Comparison of ENCODE assay signal across 8 mouse cellular contexts in genomic region chr7:28865481-28866300, GRCm38 (mm10). TPM values are rescaled to one million over a fixed set of nuclear protein-coding genes. Genes with fewer than 3 reads are reported as not detected.
DNase-seq lines count a peak whose midpoint lies in the region; ATAC-seq and TF ChIP-seq lines count a peak whose summit lies in the region.

No protein-coding gene starts in this region.

- H3ac ChIP-seq in myocyte (ENCODE audit: control insufficient read depth, insufficient read length) = no peak overlapping the region

- ATAC-seq in forebrain, embryonic 11.5 days (replicated peaks; ENCODE audit: low FRiP score) = peak; percentile 15; the same call in 1 of the 2 replicates
- ATAC-seq in heart, embryonic 15.5 days (replicated peaks; ENCODE audit: insufficient number of reproducible peaks, insufficient read depth, low FRiP score, low read depth) = peak; percentile 51
- ATAC-seq in liver, embryonic 12.5 days = peak; percentile 82
- peak; percentile 69; the same call in 1 of the 2 replicates for ATAC-seq in stomach, embryonic 15.5 days (ENCODE audit: insufficient read depth, low FRiP score, low read depth)

- H3K27me3 ChIP-seq in forebrain, embryonic 11.5 days (ENCODE audit: control insufficient read depth, insufficient read depth, low read length) = no peaks in the 10 kb centered on the region
- H3K27me3 ChIP-seq in heart, embryonic 15.5 days = no peaks in the 10 kb centered on the region
- H3K27me3 ChIP-seq in liver, embryonic 12.5 days (replicated peaks) = 0 out of 2 replicates have a peak, but pooled peaks cover 2% of the 10 kb centered on the region
- H3K27me3 ChIP-seq in myocyte (ENCODE audit: control insufficient read depth, insufficient read depth, insufficient read length) = no peaks in the 10 kb centered on the region
- H3K27me3 ChIP-seq in stomach, embryonic 15.5 days (replicated peaks) = no peaks in the 10 kb centered on the region

- no peaks in the 10 kb centered on the region for H3K79me2 ChIP-seq in myocyte (ENCODE audit: control insufficient read depth, insufficient read depth)

- peak; percentile 63 for TF ChIP-seq POLR2A in myocyte (IDR thresholded peaks at IDR 0.05; ENCODE audit: insufficient read length, low read depth)

- H3K9me3 ChIP-seq in forebrain, embryonic 11.5 days (ENCODE audit: control insufficient read depth, low read length) = no peaks in the 10 kb centered on the region
- no peaks in the 10 kb centered on the region for H3K9me3 ChIP-seq in heart, embryonic 15.5 days (replicated peaks)
- H3K9me3 ChIP-seq in liver, embryonic 12.5 days (replicated peaks) = peaks cover 5% of the 10 kb centered on the region; the same call in 1 of the 2 replicates
- H3K9me3 ChIP-seq in stomach, embryonic 15.5 days = no peaks in the 10 kb centered on the region

- no peak overlapping the region for H3K9ac ChIP-seq in forebrain, embryonic 11.5 days (ENCODE audit: low read length)
- no peak overlapping the region for H3K9ac ChIP-seq in heart, embryonic 15.5 days
- H3K9ac ChIP-seq in liver, embryonic 12.5 days = peak overlapping the region; percentile 50
- no peak overlapping the region for H3K9ac ChIP-seq in stomach, embryonic 15.5 days

- H3K4me3 ChIP-seq in forebrain, embryonic 11.5 days (ENCODE audit: low read depth, low read length) = no peak overlapping the region
- H3K4me3 ChIP-seq in heart, embryonic 15.5 days = peak overlapping the region; percentile 29
- H3K4me3 ChIP-seq in liver, embryonic 12.5 days = peak overlapping the region; percentile 31
- H3K4me3 ChIP-seq in myocyte = peak overlapping the region; percentile 2
- H3K4me3 ChIP-seq in stomach, embryonic 15.5 days (replicated peaks) = peak overlapping the region; percentile 23

- H3K36me3 ChIP-seq in forebrain, embryonic 11.5 days (ENCODE audit: control insufficient read depth, insufficient read depth, low read length) = no peaks in the 10 kb centered on the region
- H3K36me3 ChIP-seq in heart, embryonic 15.5 days = no peaks in the 10 kb centered on the region
- H3K36me3 ChIP-seq in liver, embryonic 12.5 days = no peaks in the 10 kb centered on the region
- no peaks in the 10 kb centered on the region for H3K36me3 ChIP-seq in myocyte (ENCODE audit: control insufficient read depth, insufficient read depth)
- no peaks in the 10 kb centered on the region for H3K36me3 ChIP-seq in stomach, embryonic 15.5 days

- DNase-seq in urinary bladder, adult 18-20 months (ENCODE audit: low spot score in 2 of 2) = peak; percentile 68 to 78
- no peak for DNase-seq in urinary bladder, postnatal 10 days (ENCODE audit: low spot score)
- peak; percentile 84 for DNase-seq in forebrain, embryonic 11.5 days (ENCODE audit: low spot score)
- DNase-seq in kidney, postnatal 14 days = peak; percentile 85

- peak overlapping the region; percentile 34; the same call in 1 of the 2 replicates for H3K4me2 ChIP-seq in forebrain, embryonic 11.5 days (ENCODE audit: low read depth, low read length, severe bottlenecking)
- peak overlapping the region; percentile 58 for H3K4me2 ChIP-seq in heart, embryonic 15.5 days
- H3K4me2 ChIP-seq in liver, embryonic 12.5 days = peak overlapping the region; percentile 67
- H3K4me2 ChIP-seq in myocyte (ENCODE audit: low read depth) = peak overlapping the region; percentile 78
- H3K4me2 ChIP-seq in stomach, embryonic 15.5 days = peak overlapping the region; percentile 50

- H3K4me1 ChIP-seq in forebrain, embryonic 11.5 days (replicated peaks; ENCODE audit: control insufficient read depth, insufficient read depth, low read length) = peaks cover 5% of the 10 kb centered on the region
- peaks cover 30% of the 10 kb centered on the region for H3K4me1 ChIP-seq in heart, embryonic 15.5 days (replicated peaks)
- peaks cover 39% of the 10 kb centered on the region for H3K4me1 ChIP-seq in liver, embryonic 12.5 days
- H3K4me1 ChIP-seq in stomach, embryonic 15.5 days = peaks cover 20% of the 10 kb centered on the region

- WGBS in forebrain, embryonic 11.5 days = 48% methylated on average over 33 of the region's 33 CpGs
- 37% methylated on average over 33 of the region's 33 CpGs for WGBS in heart, embryonic 15.5 days
- WGBS in liver, embryonic 12.5 days (ENCODE audit: insufficient replicate concordance) = 32% methylated on average over 33 of the region's 33 CpGs
- WGBS in stomach, embryonic 15.5 days = 35% methylated on average over 33 of the region's 33 CpGs

- H3K27ac ChIP-seq in forebrain, embryonic 11.5 days (ENCODE audit: low read depth, low read length) = no peak overlapping the region
- no peak overlapping the region for H3K27ac ChIP-seq in heart, embryonic 15.5 days
- H3K27ac ChIP-seq in liver, embryonic 12.5 days = peak overlapping the region; percentile 70
- H3K27ac ChIP-seq in stomach, embryonic 15.5 days = peak overlapping the region; percentile 8; the same call in 1 of the 2 replicates

TF ChIP-seq in myocyte, 11 proteins besides CTCF, POLR2A, EP300 and RAD21:
- TF ChIP-seq MYOD1 (IDR thresholded peaks at IDR 0.05; ENCODE audit: control insufficient read depth in 1 of 3, insufficient read length in 2 of 3, low read depth in 2 of 3) = peak in 2 of 3 experiments; percentile 5 to 69
- TF ChIP-seq POLR2AphosphoS2 (IDR thresholded peaks at IDR 0.05; ENCODE audit: insufficient read length, low read depth) = peak; percentile 56
- TF ChIP-seq MYOG (IDR thresholded peaks at IDR 0.05; ENCODE audit: control insufficient read depth in 1 of 3, insufficient read depth in 1 of 3, insufficient read length in 2 of 3, low read depth in 2 of 3) = peak in 2 of 3 experiments; percentile 7 to 61
- TF ChIP-seq MAX (IDR thresholded peaks at IDR 0.05; ENCODE audit: low read depth) = no peak
- TF ChIP-seq SRF (IDR thresholded peaks at IDR 0.05; ENCODE audit: control insufficient read depth, insufficient read length, low read depth) = no peak
- no peak for TF ChIP-seq TCF12 (IDR thresholded peaks at IDR 0.05; ENCODE audit: insufficient read depth, poor library complexity, severe bottlenecking)
- TF ChIP-seq CEBPB (IDR thresholded peaks at IDR 0.05; ENCODE audit: insufficient read depth, poor library complexity, severe bottlenecking) = no peak

RNA-seq across cellular contexts. Expression of gene Lgals7, which starts 2.0 kb away (rescaled TPM):
- 0.52 and 0.88 TPM in 2 replicates for polyA plus RNA-seq in forebrain, embryonic 11.5 days (2014; fragmentation: Nextera tagmentation; extraction: Ambion mirVana)
- 1.7 and 2.7 TPM in 2 replicates for polyA plus RNA-seq in heart, embryonic 15.5 days (2015; fragmentation: Nextera tagmentation; extraction: Ambion mirVana)
- polyA plus RNA-seq in liver, embryonic 12.5 days (2016; fragmentation: Nextera tagmentation; extraction: Ambion mirVana) = 0.25 TPM in 1 of 2 replicates, not detected in the other
- 0.50 TPM for polyA plus RNA-seq in myocyte (2012; fragmentation: generic; extraction: Trizol)
- polyA plus RNA-seq in stomach, embryonic 15.5 days (2015; fragmentation: Nextera tagmentation; extraction: Ambion mirVana) = 2.2 TPM in 2 replicates

RNA-seq across cellular contexts. Expression of gene Capn12, which starts 15.5 kb away (rescaled TPM):
- polyA plus RNA-seq in forebrain, embryonic 11.5 days (2014; fragmentation: Nextera tagmentation; extraction: Ambion mirVana) = 0.60 and 0.69 TPM in 2 replicates
- polyA plus RNA-seq in heart, embryonic 15.5 days (2015; fragmentation: Nextera tagmentation; extraction: Ambion mirVana) = 0.33 and 0.42 TPM in 2 replicates
- 0.12 and 0.13 TPM in 2 replicates for polyA plus RNA-seq in liver, embryonic 12.5 days (2016; fragmentation: Nextera tagmentation; extraction: Ambion mirVana)
- 0.24 TPM for polyA plus RNA-seq in myocyte (2012; fragmentation: generic; extraction: Trizol)
- 0.34 and 0.45 TPM in 2 replicates for polyA plus RNA-seq in stomach, embryonic 15.5 days (2015; fragmentation: Nextera tagmentation; extraction: Ambion mirVana)

RNA-seq across cellular contexts. Expression of gene Lgals4, which starts 32.0 kb away (rescaled TPM):
- 1.1 and 1.7 TPM in 2 replicates for polyA plus RNA-seq in forebrain, embryonic 11.5 days (2014; fragmentation: Nextera tagmentation; extraction: Ambion mirVana)
- polyA plus RNA-seq in heart, embryonic 15.5 days (2015; fragmentation: Nextera tagmentation; extraction: Ambion mirVana) = 8.2 and 9.1 TPM in 2 replicates
- 2.7 and 3.6 TPM in 2 replicates for polyA plus RNA-seq in liver, embryonic 12.5 days (2016; fragmentation: Nextera tagmentation; extraction: Ambion mirVana)
- polyA plus RNA-seq in myocyte (2012; fragmentation: generic; extraction: Trizol) = 3.0 TPM
- polyA plus RNA-seq in stomach, embryonic 15.5 days (2015; fragmentation: Nextera tagmentation; extraction: Ambion mirVana) = 340 and 467 TPM in 2 replicates

RNA-seq across cellular contexts. Expression of gene Ech1, which starts 40.7 kb away (rescaled TPM):
- 70.6 and 74.0 TPM in 2 replicates for polyA plus RNA-seq in forebrain, embryonic 11.5 days (2014; fragmentation: Nextera tagmentation; extraction: Ambion mirVana)
- polyA plus RNA-seq in heart, embryonic 15.5 days (2015; fragmentation: Nextera tagmentation; extraction: Ambion mirVana) = 224 and 234 TPM in 2 replicates
- 72.3 and 73.6 TPM in 2 replicates for polyA plus RNA-seq in liver, embryonic 12.5 days (2016; fragmentation: Nextera tagmentation; extraction: Ambion mirVana)
- 132 TPM for polyA plus RNA-seq in myocyte (2012; fragmentation: generic; extraction: Trizol)
- polyA plus RNA-seq in stomach, embryonic 15.5 days (2015; fragmentation: Nextera tagmentation; extraction: Ambion mirVana) = 175 and 195 TPM in 2 replicates

RNA-seq across cellular contexts. Expression of gene Hnrnpl, which starts 57.4 kb away (rescaled TPM):
- 338 and 382 TPM in 2 replicates for polyA plus RNA-seq in forebrain, embryonic 11.5 days (2014; fragmentation: Nextera tagmentation; extraction: Ambion mirVana)
- polyA plus RNA-seq in heart, embryonic 15.5 days (2015; fragmentation: Nextera tagmentation; extraction: Ambion mirVana) = 152 and 158 TPM in 2 replicates
- polyA plus RNA-seq in liver, embryonic 12.5 days (2016; fragmentation: Nextera tagmentation; extraction: Ambion mirVana) = 186 and 188 TPM in 2 replicates
- 230 TPM for polyA plus RNA-seq in myocyte (2012; fragmentation: generic; extraction: Trizol)
- 239 and 240 TPM in 2 replicates for polyA plus RNA-seq in stomach, embryonic 15.5 days (2015; fragmentation: Nextera tagmentation; extraction: Ambion mirVana)

Comparison
In these comparisons a context has a peak if more than half of its experiments do, and no peak if none do; other contexts are left out.
1. ATAC-seq: peak in every context shown above with its lines; median percentile 82 in liver, embryonic 12.5 days; 69 in stomach, embryonic 15.5 days; 51 in heart, embryonic 15.5 days; 15 in forebrain, embryonic 11.5 days.
2. H3K27ac ChIP-seq: peak in liver, embryonic 12.5 days (single experiment) and stomach, embryonic 15.5 days (single experiment); none in forebrain, embryonic 11.5 days (single experiment) and heart, embryonic 15.5 days (single experiment).
3. RNA of gene Lgals4, which starts 32.0 kb away (polyA plus RNA-seq): 340 to 467 TPM in stomach, embryonic 15.5 days; 8.2 to 9.1 TPM in heart, embryonic 15.5 days, 2.7 to 3.6 TPM in liver, embryonic 12.5 days, 3.0 TPM in myocyte (single experiment) and 1.1 to 1.7 TPM in forebrain, embryonic 11.5 days; every median in the first group is over 10 times any median in the second.
4. Peak in every context shown above with its lines, with median percentiles within 50 percentile points of each other: H3K4me2 ChIP-seq.